Mouse (Mus musculus): ENCODE data around the gene 9030612E09Rik.

GRCm38 (mm10) chr10:43217361-43217900 is 42.9 kb downstream of the 9030612E09Rik start:
- TF ChIP-seq CTCF (IDR thresholded peaks at IDR 0.05; ENCODE audit: extremely low read depth, insufficient read length, insufficient replicate concordance, low read depth, low read length) (no peak), POLR2A (IDR thresholded peaks at IDR 0.05; ENCODE audit: low read depth, low read length) (no peak)

Data from small intestine, adult 2 months (tissue).